Mouse (Mus musculus): Measurements from ENCODE around the gene Rrnad1.
"Not testable (repeated sequence)": the region's sequence is repeated elsewhere in the genome, so short reads cannot be mapped to it uniquely, and the experiment has no call there.

GRCm38 (mm10) chr3:87901959-87902358, 28.6 kb downstream of the Rrnad1 start:
- TF ChIP-seq CTCF (IDR thresholded peaks at IDR 0.05; ENCODE audit: low read depth, low read length); POLR2A (IDR thresholded peaks at IDR 0.05; ENCODE audit: borderline replicate concordance, low read depth, low read length): not testable (repeated sequence)

All from bone marrow macrophage, adult 2 months (primary cell).